Mouse (Mus musculus): ENCODE measurements at regions not wholly inside any gene's neighbourhood (a gene's known extent, or its start where the extent isn't known, plus 50 kb on each side); places are given as distances from the start of the nearest gene placed in this dataset.

DNA sequence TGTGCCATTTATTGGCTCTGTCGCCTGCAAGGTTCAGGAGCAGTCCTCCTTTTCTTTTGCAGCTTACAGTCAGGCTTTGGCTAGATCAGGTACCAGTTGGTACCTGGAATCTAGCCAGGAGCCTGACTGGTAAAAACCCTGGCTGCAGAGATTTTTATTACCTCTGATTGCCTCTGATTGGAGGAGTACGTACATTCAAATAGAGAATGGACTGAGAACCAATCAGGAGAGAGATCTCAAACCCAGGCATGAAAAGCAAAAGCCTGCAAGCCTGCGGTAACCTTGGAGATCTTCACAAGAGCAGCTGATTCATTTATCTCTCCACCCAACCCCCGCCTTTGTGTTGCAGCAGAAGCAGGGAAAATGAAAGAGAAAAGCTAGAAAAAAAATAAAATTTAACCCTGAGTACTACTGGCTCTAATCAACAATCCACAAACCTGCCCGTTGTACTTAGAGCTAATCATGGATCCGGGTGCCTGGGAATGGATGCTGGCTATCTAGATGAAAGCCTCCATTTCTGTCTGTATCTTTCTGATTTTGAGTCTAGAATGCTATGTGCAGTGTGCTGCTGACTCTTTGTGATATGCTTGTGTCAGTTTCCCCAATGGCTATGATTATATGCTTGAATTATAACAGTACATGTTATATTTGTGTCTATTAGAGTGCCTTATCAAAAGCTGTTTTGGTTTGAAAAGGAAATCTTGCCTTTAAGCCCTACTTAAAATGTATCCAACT lies 406.2 kb upstream of the Ndn start:
- DNase-seq (ENCODE audit: low spot score in 2 of 2) = peak; percentile 47 to 64

GRCm38 (mm10) chr7:61982203-61982932 lies 364.0 kb upstream of the Ndn start:
- DNase-seq (ENCODE audit: low spot score in 2 of 2) = peak; percentile 67 to 79

- DNase-seq (ENCODE audit: low spot score in 2 of 2) = no peak
Observed at GRCm38 (mm10) chr7:62026635-62027034, 319.7 kb upstream of the Ndn start.

- peak; percentile 7 to 20 for DNase-seq (ENCODE audit: low spot score in 2 of 2)
Observed at GRCm38 (mm10) chr7:62045743-62046451, 300.5 kb upstream of the Ndn start.

- DNase-seq (ENCODE audit: low spot score in 2 of 2) = peak in 1 of 2 experiments; percentile 1
Observed at GRCm38 (mm10) chr7:62046452-62046809, 299.9 kb upstream of the Ndn start.

GRCm38 (mm10) chr7:62078607-62079006 lies 267.8 kb upstream of the Ndn start:
- no peak for DNase-seq (ENCODE audit: low spot score in 2 of 2)

GRCm38 (mm10) chr7:62085120-62085849 lies 261.1 kb upstream of the Ndn start:
- peak in 1 of 2 experiments; percentile 12 for DNase-seq (ENCODE audit: low spot score in 2 of 2)

Small RNAs in the stretch of these regions (microRNA-seq; reads per million reads assigned to microRNA genes)
- gene Gm24923 (0.25 to 1.5 reads per million in 2 experiments), gene Mir344-2 (0 reads per million in 2 experiments), gene Mir344f (1.2 to 3.4 reads per million in 2 experiments), gene Mir344g (3.0 to 4.0 reads per million in 2 experiments), gene Mir344i (0 reads per million in 2 experiments)

Measured in left cerebral cortex, adult 18-20 months (tissue).